In the genomic region with DNA sequence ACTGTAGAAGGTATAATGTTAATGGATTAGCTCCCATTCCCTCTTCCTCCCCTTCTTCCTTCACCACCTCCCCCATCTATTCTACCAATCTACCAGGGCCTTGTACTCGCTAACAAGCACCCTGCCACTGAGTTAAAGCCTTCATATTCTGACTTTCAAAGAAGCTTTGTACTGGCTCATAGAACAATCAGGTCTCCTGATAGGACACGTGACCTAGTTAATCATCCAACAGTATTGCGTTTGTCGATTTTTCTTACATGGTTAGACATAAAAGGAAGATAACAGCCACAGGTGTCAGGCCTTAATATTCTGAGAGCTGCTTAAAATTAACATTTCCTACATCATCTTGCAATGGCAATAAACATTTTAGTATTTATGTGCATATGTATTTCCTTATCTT, we compare ENCODE assay signal across 24 mouse cellular contexts. TPM values are rescaled to one million over a fixed set of nuclear protein-coding genes. Genes with fewer than 3 reads are reported as not detected.
"Had no signal": no experiment of that assay in that cellular context is flagged by ENCODE, and none has a peak within 500 bp of the region (broad histone marks: within the 10 kb centered on the region; RNA-seq: fewer than 3 reads in every experiment).

No protein-coding gene starts in this region.

- H3K9ac ChIP-seq: neural tube, embryonic 15.5 days; stomach, embryonic 15.5 days had no signal

- H3K4me3 ChIP-seq: neural tube, embryonic 15.5 days; stomach, embryonic 15.5 days had no signal

- H3K4me1 ChIP-seq: neural tube, embryonic 15.5 days; stomach, embryonic 15.5 days had no signal

- H3K9me3 ChIP-seq: neural tube, embryonic 15.5 days; stomach, embryonic 15.5 days had no signal

- H3K27ac ChIP-seq: neural tube, embryonic 15.5 days; stomach, embryonic 15.5 days; stomach, postnatal 0 days had no signal

- H3K27me3 ChIP-seq: neural tube, embryonic 15.5 days; stomach, embryonic 15.5 days had no signal

- H3K36me3 ChIP-seq: neural tube, embryonic 15.5 days; stomach, embryonic 15.5 days had no signal

- DNase-seq: retina, postnatal 1 day; right cerebral cortex, adult 18-20 months; right cerebral cortex, postnatal 14 days; right cerebral cortex, postnatal 25 days; right cerebral cortex, postnatal 4 days; spleen, adult 18-20 months; thymus, adult 18-20 months; thymus, adult 2 months; thymus, postnatal 14 days; thymus, postnatal 25 days; thymus, postnatal 36 days; thymus, postnatal 4 days had no signal

- H3K4me2 ChIP-seq: neural tube, embryonic 15.5 days; stomach, embryonic 15.5 days had no signal

RNA-seq across cellular contexts. Expression of a gene that starts 15.8 kb away (rescaled TPM):
- polyA plus RNA-seq: spleen, adult 2 months; testis, adult 2 months; thymus, postnatal 0 days had no signal

RNA-seq across cellular contexts. Expression of a gene that starts 22.1 kb away (rescaled TPM):
- total RNA-seq: neutrophil, adult 5-6 weeks had no signal
- polyA plus RNA-seq: small intestine, adult 2 months; spleen, adult 2 months; stomach, embryonic 14.5 days; testis, adult 2 months; urinary bladder, adult 2 months had no signal

RNA-seq across cellular contexts. Expression of a gene that starts 40.9 kb away (rescaled TPM):
- polyA plus RNA-seq: neural tube, embryonic 14.5 days; small intestine, adult 2 months; stomach, embryonic 14.5 days; stomach, embryonic 15.5 days; stomach, embryonic 16.5 days; stomach, postnatal 0 days; urinary bladder, adult 2 months had no signal
